19 mouse cellular contexts compared by ENCODE assay signal in genomic region chr9:64578014-64578413, GRCm38 (mm10).
DNase-seq lines count a peak whose midpoint lies in the region; ATAC-seq lines count a peak whose summit lies in the region.
"Had no signal": no experiment of that assay in that cellular context is flagged by ENCODE, and none has a peak within 500 bp of the region (broad histone marks: within the 10 kb centered on the region; RNA-seq: fewer than 3 reads in every experiment).

No protein-coding gene starts in this region.

- H3K9me3 ChIP-seq in intestine, embryonic 16.5 days (ENCODE audit: control insufficient read depth, low read length): no peaks in the 10 kb centered on the region
- H3K9me3 ChIP-seq: embryonic facial prominence, embryonic 12.5 days; limb, embryonic 15.5 days; midbrain, embryonic 12.5 days; neural tube, embryonic 13.5 days had no signal

- peaks cover 27% of the 10 kb centered on the region for H3K4me1 ChIP-seq in intestine, embryonic 16.5 days (ENCODE audit: control insufficient read depth, insufficient read depth, low read length)

- H3K36me3 ChIP-seq in intestine, embryonic 16.5 days (ENCODE audit: control insufficient read depth, insufficient read depth, low read length): no peaks in the 10 kb centered on the region
- H3K36me3 ChIP-seq: embryonic facial prominence, embryonic 12.5 days; G1E; limb, embryonic 15.5 days; midbrain, embryonic 12.5 days; neural tube, embryonic 13.5 days had no signal

- H3K4me3 ChIP-seq in intestine, embryonic 16.5 days (ENCODE audit: low read length): no peak overlapping the region
- H3K4me3 ChIP-seq: embryonic facial prominence, embryonic 12.5 days; limb, embryonic 15.5 days; midbrain, embryonic 12.5 days; neural tube, embryonic 13.5 days had no signal

- peak overlapping the region; percentile 93 for H3K27ac ChIP-seq in intestine, embryonic 16.5 days (ENCODE audit: low read length)
- H3K27ac ChIP-seq: embryonic facial prominence, embryonic 12.5 days; hindbrain, embryonic 14.5 days; limb, embryonic 15.5 days; macrophage; midbrain, embryonic 12.5 days had no signal

- H3K4me2 ChIP-seq in intestine, embryonic 16.5 days (ENCODE audit: low read depth, low read length): no peak overlapping the region
- H3K4me2 ChIP-seq: embryonic facial prominence, embryonic 12.5 days; hindbrain, embryonic 14.5 days; limb, embryonic 15.5 days; midbrain, embryonic 12.5 days; neural tube, embryonic 13.5 days had no signal

- no peak overlapping the region for H3K9ac ChIP-seq in intestine, embryonic 16.5 days (ENCODE audit: low read depth, low read length)
- H3K9ac ChIP-seq: embryonic facial prominence, embryonic 12.5 days; hindbrain, embryonic 14.5 days; limb, embryonic 15.5 days; midbrain, embryonic 12.5 days; neural tube, embryonic 13.5 days had no signal

- ATAC-seq in intestine, embryonic 16.5 days: no peak

- no peaks in the 10 kb centered on the region for H3K27me3 ChIP-seq in intestine, embryonic 16.5 days (replicated peaks; ENCODE audit: control insufficient read depth, insufficient read depth, low read length)
- H3K27me3 ChIP-seq: embryonic facial prominence, embryonic 12.5 days; limb, embryonic 15.5 days; neural tube, embryonic 13.5 days had no signal

- peak; percentile 19 for DNase-seq in kidney, postnatal 10 days
- no peak for DNase-seq in kidney, postnatal 25 days
- peak; percentile 28 for DNase-seq in retina, postnatal 1 day
- DNase-seq in retina, embryonic 14.5 days (ENCODE audit: low spot score): no peak
- no peak for DNase-seq in adrenal gland, postnatal 25 days
- no peak for DNase-seq in ovary, postnatal 10 days (ENCODE audit: low spot score)
- DNase-seq: adrenal gland, adult 2 months; gastrocnemius, postnatal 14 days; kidney, adult 18-20 months; kidney, postnatal 14 days; layer of hippocampus, adult 9-11 months had no signal

Comparison
In these comparisons a context has a peak if more than half of its experiments do, and no peak if none do; other contexts are left out.
1. DNase-seq: peak in kidney, postnatal 10 days (single experiment) and retina, postnatal 1 day (single experiment); none in kidney, postnatal 25 days (0 of 2), retina, embryonic 14.5 days (single experiment), adrenal gland, postnatal 25 days (single experiment) and ovary, postnatal 10 days (single experiment).